Mouse (Mus musculus) stomach, embryonic 16.5 days (tissue): Measurements from ENCODE around the gene Mgat4a. TPM values are rescaled to one million over a fixed set of nuclear protein-coding genes. Genes with fewer than 3 reads are reported as not detected.

Source experiments
- ATAC-seq: fragments of 200-750 bp; cut with Nextera tagmentation; 2 replicates; pipeline ENCODE4 v1.8.0; 2017; ENCODE audit warnings: moderate number of reproducible peaks, moderate TSS enrichment; ENCODE audit not compliant: insufficient read depth, low FRiP score
- H3K27ac ChIP-seq: fragments of 300-500 bp; sonication (generic); 2 replicates; pipeline ENCODE4 v1.5.1; 2014; ENCODE audit warnings: low read length
- H3K27me3 ChIP-seq: fragments of 300-500 bp; sonication (generic); 2 replicates; pipeline ENCODE4 v1.6.1; 2014; ENCODE audit warnings: low read length, control low read depth, mixed read lengths; ENCODE audit not compliant: control insufficient read depth, insufficient read depth
- H3K36me3 ChIP-seq: fragments of 300-500 bp; sonication (generic); 2 replicates; pipeline ENCODE4 v1.6.1; 2014; ENCODE audit warnings: low read length; ENCODE audit not compliant: control insufficient read depth, insufficient read depth
- H3K4me1 ChIP-seq: fragments of 300-500 bp; sonication (generic); 2 replicates; pipeline ENCODE4 v1.6.1; 2014; ENCODE audit warnings: low read length, control low read depth, mixed read lengths; ENCODE audit not compliant: control insufficient read depth, insufficient read depth
- H3K4me2 ChIP-seq: fragments of 300-500 bp; sonication (generic); 2 replicates; pipeline ENCODE4 v1.6.1; 2014; ENCODE audit warnings: low read depth, low read length, mixed read lengths
- H3K4me3 ChIP-seq: fragments of 300-500 bp; sonication (generic); replicated peaks from 2 replicates; pipeline ENCODE4 v1.5.1; 2014; ENCODE audit warnings: mild to moderate bottlenecking, low read length
- H3K9ac ChIP-seq: fragments of 300-500 bp; sonication (generic); 2 replicates; pipeline ENCODE4 v1.6.1; 2014; ENCODE audit warnings: low read length
- H3K9me3 ChIP-seq: fragments of 300-500 bp; sonication (generic); replicated peaks from 2 replicates; pipeline ENCODE4 v1.6.1; 2016; ENCODE audit warnings: low read length, control low read depth; ENCODE audit not compliant: control insufficient read depth
- WGBS: fragments of 180-500 bp; shearing (Covaris S2); extraction: QIAGEN DNeasy Blood & Tissue Kit; methylation state at CpG from one replicate; pipeline ENCODE4 v1.1.7; 2014; 5-methylcytosine and 5-hydroxymethylcytosine counted together
- polyA plus RNA-seq: library from polyadenylated mRNA; unstranded; fragments of >200 nt; fragmentation: Nextera tagmentation; extraction: Ambion mirVana; gene quantifications from 2 replicates; pipeline ENCODE4 v1.2.1, GENCODE M21; 2015

Mgat4a gene
- polyA plus RNA-seq, 1 experiment from 2014 or later, result 27.1 TPM

- H3K4me1 ChIP-seq, result no peaks in the 10 kb centered on the region
- no peaks in the 10 kb centered on the region for H3K36me3 ChIP-seq
Measured at GRCm38 (mm10) chr1:37409647-37410046, 131.2 kb downstream of the Mgat4a start.

GRCm38 (mm10) chr1:37408678-37409077 lies 132.1 kb downstream of the Mgat4a start:
- ATAC-seq, result no peak
- no peaks in the 10 kb centered on the region for H3K27me3 ChIP-seq

More at GRCm38 (mm10) chr1:37409647-37410046, 131.2 kb downstream of the Mgat4a start:
- H3K4me3 ChIP-seq, result no peak overlapping the region
- H3K4me2 ChIP-seq, result no peak overlapping the region
- ATAC-seq, result no peak
- no peak overlapping the region for H3K9ac ChIP-seq
- no peak overlapping the region for H3K27ac ChIP-seq
- no peaks in the 10 kb centered on the region for H3K9me3 ChIP-seq
- H3K27me3 ChIP-seq, result no peaks in the 10 kb centered on the region

GRCm38 (mm10) chr1:37408059-37408458 lies 132.8 kb downstream of the Mgat4a start:
- no peak for ATAC-seq
- H3K4me3 ChIP-seq, result no peak overlapping the region
- H3K4me2 ChIP-seq, result no peak overlapping the region
- no peaks in the 10 kb centered on the region for H3K27me3 ChIP-seq
- no peak overlapping the region for H3K27ac ChIP-seq
- 82% methylated on average over 8 of the region's 8 CpGs for WGBS
- no peaks in the 10 kb centered on the region for H3K9me3 ChIP-seq
- no peaks in the 10 kb centered on the region for H3K36me3 ChIP-seq
- no peak overlapping the region for H3K9ac ChIP-seq
- H3K4me1 ChIP-seq, result no peaks in the 10 kb centered on the region

More at GRCm38 (mm10) chr1:37408678-37409077, 132.1 kb downstream of the Mgat4a start:
- Histone ChIP-seq H3K9ac (no peak overlapping the region), H3K27ac (no peak overlapping the region), H3K4me2 (no peak overlapping the region), H3K9me3 (no peaks in the 10 kb centered on the region), H3K4me1 (no peaks in the 10 kb centered on the region), H3K4me3 (no peak overlapping the region), H3K36me3 (no peaks in the 10 kb centered on the region)
- WGBS, result 72% methylated on average over 3 of the region's 3 CpGs

GRCm38 (mm10) chr1:37407228-37407627 lies 133.6 kb downstream of the Mgat4a start:
- no peak overlapping the region for H3K9ac ChIP-seq
- ATAC-seq, result no peak
- no peak overlapping the region for H3K4me3 ChIP-seq
- no peak overlapping the region for H3K27ac ChIP-seq
- no peaks in the 10 kb centered on the region for H3K36me3 ChIP-seq
- H3K4me2 ChIP-seq, result no peak overlapping the region
- 79% methylated on average over 8 of the region's 8 CpGs for WGBS
- H3K4me1 ChIP-seq, result no peaks in the 10 kb centered on the region
- no peaks in the 10 kb centered on the region for H3K27me3 ChIP-seq
- H3K9me3 ChIP-seq, result no peaks in the 10 kb centered on the region

GRCm38 (mm10) chr1:37405137-37405536 lies 135.7 kb downstream of the Mgat4a start:
- H3K4me1 ChIP-seq, result no peaks in the 10 kb centered on the region
- no peaks in the 10 kb centered on the region for H3K27me3 ChIP-seq
- H3K4me2 ChIP-seq, result no peak overlapping the region
- H3K27ac ChIP-seq, result no peak overlapping the region
- 84% methylated on average over 2 of the region's 2 CpGs for WGBS
- H3K4me3 ChIP-seq, result no peak overlapping the region
- H3K36me3 ChIP-seq, result no peaks in the 10 kb centered on the region
- no peak for ATAC-seq
- H3K9me3 ChIP-seq, result no peaks in the 10 kb centered on the region
- no peak overlapping the region for H3K9ac ChIP-seq

GRCm38 (mm10) chr1:37401687-37402086 lies 139.1 kb downstream of the Mgat4a start:
- 60% methylated on average over 4 of the region's 4 CpGs for WGBS
- H3K9ac ChIP-seq, result no peak overlapping the region
- no peaks in the 10 kb centered on the region for H3K27me3 ChIP-seq
- H3K4me2 ChIP-seq, result no peak overlapping the region
- no peaks in the 10 kb centered on the region for H3K36me3 ChIP-seq
- peaks cover 13% of the 10 kb centered on the region for H3K4me1 ChIP-seq
- ATAC-seq, result no peak
- no peak overlapping the region for H3K27ac ChIP-seq
- no peak overlapping the region for H3K4me3 ChIP-seq
- H3K9me3 ChIP-seq, result no peaks in the 10 kb centered on the region

- peak overlapping the region; percentile 35; the same call in 1 of the 2 replicates for H3K27ac ChIP-seq
- 53% methylated on average over 8 of the region's 8 CpGs for WGBS
- H3K36me3 ChIP-seq, result no peaks in the 10 kb centered on the region
- H3K4me2 ChIP-seq, result no peak overlapping the region
- ATAC-seq, result no peak
- no peak overlapping the region for H3K9ac ChIP-seq
- peaks cover 13% of the 10 kb centered on the region for H3K4me1 ChIP-seq
- H3K27me3 ChIP-seq, result no peaks in the 10 kb centered on the region
- H3K9me3 ChIP-seq, result no peaks in the 10 kb centered on the region
- no peak overlapping the region for H3K4me3 ChIP-seq
Measured at GRCm38 (mm10) chr1:37399734-37400133, 141.1 kb downstream of the Mgat4a start.

GRCm38 (mm10) chr1:37398961-37399360 lies 141.9 kb downstream of the Mgat4a start:
- ATAC-seq, result peak; percentile 85
- peak overlapping the region; percentile 35; the same call in 1 of the 2 replicates for H3K27ac ChIP-seq

GRCm38 (mm10) chr1:37396481-37396880 lies 144.3 kb downstream of the Mgat4a start:
- Histone ChIP-seq H3K27ac (no peak overlapping the region), H3K4me3 (no peak overlapping the region), H3K9me3 (no peaks in the 10 kb centered on the region), H3K4me2 (no peak overlapping the region), H3K9ac (no peak overlapping the region), H3K27me3 (no peaks in the 10 kb centered on the region), H3K4me1 (peaks cover 13% of the 10 kb centered on the region), H3K36me3 (no peaks in the 10 kb centered on the region)
- no peak for ATAC-seq
- 71% methylated on average over 1 of the region's 1 CpGs for WGBS

More at GRCm38 (mm10) chr1:37398961-37399360, 141.9 kb downstream of the Mgat4a start:
- no peaks in the 10 kb centered on the region for H3K9me3 ChIP-seq
- no peak overlapping the region for H3K4me2 ChIP-seq
- H3K4me1 ChIP-seq, result peaks cover 13% of the 10 kb centered on the region
- whole genome bisulfite sequencing, result 28% methylated on average over 3 of the region's 3 CpGs
- no peaks in the 10 kb centered on the region for H3K36me3 ChIP-seq
- no peaks in the 10 kb centered on the region for H3K27me3 ChIP-seq
- H3K9ac ChIP-seq, result no peak overlapping the region
- H3K4me3 ChIP-seq, result no peak overlapping the region
